Mouse (Mus musculus): Measurements from ENCODE around the gene Lbh. TPM values are rescaled to one million over a fixed set of nuclear protein-coding genes. Genes with fewer than 3 reads are reported as not detected.
A peak's percentile ranks its signal among the peaks of the same experiment; 100 is the strongest.

The Lbh gene
- total and polyA plus RNA-seq, 2 experiments from 2014 or later, result 28.5 to 478 TPM

DNA sequence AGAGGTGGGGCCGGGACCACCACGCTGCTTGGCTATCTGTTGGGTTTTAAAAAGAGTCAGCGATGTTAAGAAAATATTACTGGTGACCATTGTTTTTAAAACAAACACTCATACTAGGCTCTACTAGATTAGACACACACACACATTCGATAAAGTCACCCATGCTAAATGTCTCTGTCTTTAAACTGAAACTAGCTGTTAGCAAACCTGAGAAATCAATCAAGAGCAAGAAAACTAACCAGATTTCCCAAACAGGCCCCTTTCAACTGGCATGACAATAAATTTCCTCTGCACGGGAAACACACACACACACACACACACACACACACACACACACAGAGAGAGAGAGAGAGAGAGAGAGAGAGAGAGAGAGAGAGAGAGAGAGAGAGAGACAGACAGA, 47.6 kb downstream of the Lbh start:
- Histone ChIP-seq H3K9ac (replicated peaks; ENCODE audit: low read depth, low read length) (no peak overlapping the region), H3K9me3 (replicated peaks; ENCODE audit: control insufficient read depth, low read length) (no peaks in the 10 kb centered on the region), H3K4me2 (ENCODE audit: low read depth, low read length) (no peak overlapping the region), H3K4me3 (ENCODE audit: low read depth, low read length) (no peak overlapping the region), H3K27ac (ENCODE audit: low read depth) (peak overlapping the region; percentile 51; the same call in 1 of the 2 replicates), H3K36me3 (replicated peaks; ENCODE audit: control insufficient read depth, insufficient read depth, low read length) (no peaks in the 10 kb centered on the region), H3K27me3 (ENCODE audit: control insufficient read depth, insufficient read depth, low read length) (no peaks in the 10 kb centered on the region), H3K4me1 (ENCODE audit: control insufficient read depth, insufficient read depth) (peaks cover 34% of the 10 kb centered on the region)
- no peak for DNase-seq (ENCODE audit: low spot score)
- WGBS, result 58% methylated on average over 5 of the region's 5 CpGs
- ATAC-seq (ENCODE audit: insufficient read depth, low read depth), result no peak
- TF ChIP-seq EP300 (IDR thresholded peaks at IDR 0.05; ENCODE audit: low read depth), result no peak
- no peak for TF ChIP-seq CTCF (IDR thresholded peaks at IDR 0.05; ENCODE audit: low read depth)

DNA sequence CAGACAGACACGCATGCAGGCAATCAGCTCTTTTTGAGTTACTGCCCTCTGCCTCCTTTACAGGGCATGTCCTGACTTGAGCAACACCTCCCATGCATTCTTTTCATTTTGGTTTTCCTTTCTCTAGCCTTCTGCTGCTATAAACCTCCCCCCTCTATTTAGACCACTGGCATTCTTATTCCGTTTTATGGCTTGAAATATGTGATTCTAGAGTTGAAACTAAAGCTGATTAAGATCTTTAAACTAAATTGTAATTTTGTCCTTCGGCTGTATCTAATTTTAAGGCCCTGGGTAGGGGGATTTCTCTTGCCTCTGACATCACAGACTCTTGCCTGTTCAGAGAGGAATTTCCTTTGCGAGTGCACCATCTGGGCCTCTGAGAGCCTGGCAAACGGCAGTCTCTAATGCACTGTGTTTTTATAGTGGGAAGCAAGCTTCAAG, 48.0 kb downstream of the Lbh start:
- peak overlapping the region; percentile 51 for H3K27ac ChIP-seq (ENCODE audit: low read depth)

DNA sequence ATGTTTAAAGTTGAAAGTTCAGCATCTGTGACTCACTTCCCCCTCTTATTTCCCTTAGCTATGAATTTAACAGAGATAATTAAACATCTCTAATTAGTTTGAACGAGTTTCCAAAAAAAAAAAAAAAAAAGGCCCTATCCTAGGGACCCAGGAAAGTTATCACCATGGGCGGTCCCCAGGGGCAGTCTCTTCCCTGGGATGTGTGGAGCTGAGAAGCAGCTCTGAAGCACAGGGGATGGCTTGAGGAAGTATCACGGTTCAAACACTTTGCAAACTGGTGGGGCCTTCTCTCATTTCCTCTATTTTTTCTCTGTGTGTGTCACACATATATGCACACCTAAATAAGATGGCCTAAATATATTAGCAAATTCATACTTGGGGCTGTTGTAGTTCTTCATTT, 48.8 kb downstream of the Lbh start:
- no peaks in the 10 kb centered on the region for H3K36me3 ChIP-seq (replicated peaks; ENCODE audit: control insufficient read depth, insufficient read depth, low read length)
- no peak overlapping the region for H3K9ac ChIP-seq (replicated peaks; ENCODE audit: low read depth, low read length)
- no peak overlapping the region for H3K4me2 ChIP-seq (ENCODE audit: low read depth, low read length)
- H3K4me3 ChIP-seq (ENCODE audit: low read depth, low read length), result no peak overlapping the region
- DNase-seq (ENCODE audit: low spot score), result no peak
- H3K27ac ChIP-seq (ENCODE audit: low read depth), result peak overlapping the region; percentile 51
- no peaks in the 10 kb centered on the region for H3K9me3 ChIP-seq (replicated peaks; ENCODE audit: control insufficient read depth, low read length)
- TF ChIP-seq CTCF (IDR thresholded peaks at IDR 0.05; ENCODE audit: low read depth) (no peak), EP300 (IDR thresholded peaks at IDR 0.05; ENCODE audit: low read depth) (no peak)
- H3K4me1 ChIP-seq (ENCODE audit: control insufficient read depth, insufficient read depth), result peaks cover 31% of the 10 kb centered on the region
- no peak for ATAC-seq (ENCODE audit: insufficient read depth, low read depth)
- H3K27me3 ChIP-seq (ENCODE audit: control insufficient read depth, insufficient read depth, low read length), result no peaks in the 10 kb centered on the region
- WGBS, result 33% methylated on average over 3 of the region's 3 CpGs

More for the DNA sequence above, 48.0 kb downstream of the Lbh start:
- H3K4me2 ChIP-seq (ENCODE audit: low read depth, low read length), result no peak overlapping the region
- no peak for DNase-seq (ENCODE audit: low spot score)
- no peak overlapping the region for H3K4me3 ChIP-seq (ENCODE audit: low read depth, low read length)
- no peaks in the 10 kb centered on the region for H3K36me3 ChIP-seq (replicated peaks; ENCODE audit: control insufficient read depth, insufficient read depth, low read length)
- ATAC-seq (ENCODE audit: insufficient read depth, low read depth), result no peak
- peaks cover 34% of the 10 kb centered on the region for H3K4me1 ChIP-seq (ENCODE audit: control insufficient read depth, insufficient read depth)
- TF ChIP-seq CTCF (IDR thresholded peaks at IDR 0.05; ENCODE audit: low read depth), result no peak
- TF ChIP-seq EP300 (IDR thresholded peaks at IDR 0.05; ENCODE audit: low read depth), result no peak
- WGBS, result 29% methylated on average over 5 of the region's 5 CpGs
- H3K9ac ChIP-seq (replicated peaks; ENCODE audit: low read depth, low read length), result no peak overlapping the region; the same call in 1 of the 2 replicates
- H3K27me3 ChIP-seq (ENCODE audit: control insufficient read depth, insufficient read depth, low read length), result no peaks in the 10 kb centered on the region
- H3K9me3 ChIP-seq (replicated peaks; ENCODE audit: control insufficient read depth, low read length), result no peaks in the 10 kb centered on the region

DNA sequence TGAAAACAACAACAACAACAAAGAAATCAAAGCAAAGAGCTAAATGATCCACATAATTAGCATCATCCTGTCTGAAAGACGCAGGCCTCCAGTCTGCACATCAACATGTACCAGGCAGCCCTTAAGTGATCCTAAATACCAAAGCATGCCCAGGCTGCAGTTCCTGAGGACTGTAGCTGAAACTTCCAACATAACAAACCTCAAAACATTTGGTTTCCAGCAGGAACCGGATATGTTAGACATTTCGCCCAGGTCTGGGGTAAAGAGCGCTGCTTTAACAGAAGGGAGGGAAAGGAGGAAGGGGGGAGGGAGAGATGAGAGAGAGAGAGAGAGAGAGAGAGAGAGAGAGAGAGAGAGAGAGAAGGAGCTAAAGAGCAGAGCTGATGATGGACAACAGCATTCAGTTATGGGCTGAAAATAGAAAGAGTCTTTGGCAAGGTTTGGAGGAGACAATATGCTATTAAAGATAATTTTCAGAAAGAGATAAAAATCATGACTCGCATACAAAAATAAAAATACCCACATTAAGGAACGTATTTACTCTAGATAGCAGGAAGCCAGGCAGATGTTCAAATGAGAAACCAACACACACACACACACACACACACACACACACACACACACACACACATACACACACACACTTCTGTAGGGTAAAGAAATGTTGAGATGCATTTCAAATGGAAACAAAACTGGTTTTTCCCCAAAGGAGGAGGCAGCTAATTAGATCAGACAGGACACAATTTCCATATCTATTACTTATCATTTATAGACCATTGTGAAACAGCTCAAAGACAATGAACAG, 49.5 kb downstream of the Lbh start:
- Histone ChIP-seq H3K4me1 (ENCODE audit: control insufficient read depth, insufficient read depth) (peaks cover 33% of the 10 kb centered on the region), H3K9me3 (replicated peaks; ENCODE audit: control insufficient read depth, low read length) (no peaks in the 10 kb centered on the region), H3K36me3 (replicated peaks; ENCODE audit: control insufficient read depth, insufficient read depth, low read length) (no peaks in the 10 kb centered on the region), H3K9ac (replicated peaks; ENCODE audit: low read depth, low read length) (no peak overlapping the region), H3K27ac (ENCODE audit: low read depth) (peak overlapping the region; percentile 51), H3K4me3 (ENCODE audit: low read depth, low read length) (no peak overlapping the region), H3K4me2 (ENCODE audit: low read depth, low read length) (no peak overlapping the region), H3K27me3 (ENCODE audit: control insufficient read depth, insufficient read depth, low read length) (no peaks in the 10 kb centered on the region)
- no peak for TF ChIP-seq CTCF (IDR thresholded peaks at IDR 0.05; ENCODE audit: low read depth)
- no peak for TF ChIP-seq EP300 (IDR thresholded peaks at IDR 0.05; ENCODE audit: low read depth)
- DNase-seq (ENCODE audit: low spot score), result no peak
- 20% methylated on average over 6 of the region's 6 CpGs for WGBS
- ATAC-seq (ENCODE audit: insufficient read depth, low read depth), result peak; percentile 28; the same call in 1 of the 2 replicates

DNA sequence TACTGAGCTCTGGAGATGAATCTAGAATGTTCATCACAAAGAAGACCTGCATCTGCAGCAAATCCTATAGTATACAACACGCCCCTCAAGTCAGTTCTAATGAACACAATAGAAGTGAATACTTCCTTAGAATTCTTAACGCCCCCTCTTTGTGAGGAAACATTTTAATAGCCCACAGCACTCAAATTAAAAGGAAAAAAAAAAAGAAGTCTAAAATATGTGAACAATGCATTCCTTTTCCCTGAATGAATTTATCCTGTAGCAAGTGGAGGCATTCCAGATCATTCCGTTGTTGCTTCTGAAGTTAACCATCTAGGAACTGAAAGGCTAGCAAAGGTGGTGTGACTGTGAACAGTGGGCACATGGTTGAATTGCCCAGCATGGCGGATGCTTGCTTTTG, 50.6 kb downstream of the Lbh start:
- TF ChIP-seq CTCF (IDR thresholded peaks at IDR 0.05; ENCODE audit: low read depth) (no peak), EP300 (IDR thresholded peaks at IDR 0.05; ENCODE audit: low read depth) (no peak)
- Histone ChIP-seq H3K4me3 (ENCODE audit: low read depth, low read length) (no peak overlapping the region), H3K27ac (ENCODE audit: low read depth) (no peak overlapping the region)

More for the DNA sequence above, 50.6 kb downstream of the Lbh start:
- H3K9me3 ChIP-seq (replicated peaks; ENCODE audit: control insufficient read depth, low read length), result no peaks in the 10 kb centered on the region
- no peak overlapping the region for H3K4me2 ChIP-seq (ENCODE audit: low read depth, low read length)
- H3K27me3 ChIP-seq (ENCODE audit: control insufficient read depth, insufficient read depth, low read length), result no peaks in the 10 kb centered on the region
- ATAC-seq (ENCODE audit: insufficient read depth, low read depth) (no peak), DNase-seq (ENCODE audit: low spot score) (no peak)
- 59% methylated on average over 4 of the region's 4 CpGs for WGBS
- H3K4me1 ChIP-seq (ENCODE audit: control insufficient read depth, insufficient read depth), result peaks cover 43% of the 10 kb centered on the region
- H3K36me3 ChIP-seq (replicated peaks; ENCODE audit: control insufficient read depth, insufficient read depth, low read length), result no peaks in the 10 kb centered on the region
- H3K9ac ChIP-seq (replicated peaks; ENCODE audit: low read depth, low read length), result no peak overlapping the region
